Mouse (Mus musculus) CH12.LX (cell line): ENCODE measurements around the gene Ythdf2.

Source experiments
- BHLHE40 ChIP-seq: IDR thresholded peaks from 2 replicates; pipeline ENCODE4 v1.6.1; 2011; ENCODE audit warnings: mild to moderate bottlenecking, low read depth, low read length, improper control_type of control experiment
- CTCF ChIP-seq, 2 experiments: IDR thresholded peaks in 1 of 2; conservative IDR thresholded peaks in 1 of 2; 2 replicates each; pipeline ENCODE4 v1.5.1; 2011 to 2012; ENCODE audit warnings: low read depth in 2 of 2, low read length in 2 of 2, improper control_type of control experiment in 1 of 2, inconsistent platforms in 1 of 2, mild to moderate bottlenecking in 1 of 2, moderate library complexity in 1 of 2
- JUND ChIP-seq: conservative IDR thresholded peaks from 2 replicates; pipeline ENCODE4 v1.6.1; 2011; ENCODE audit warnings: low read depth, low read length, improper control_type of control experiment
- MAX ChIP-seq: IDR thresholded peaks from 2 replicates; pipeline ENCODE4 v1.6.1; 2011; ENCODE audit warnings: low read length, improper control_type of control experiment
- NELFE ChIP-seq: IDR thresholded peaks from 2 replicates; pipeline ENCODE4 v1.6.1; 2011; ENCODE audit warnings: low read depth, low read length, improper control_type of control experiment
- NRF1 ChIP-seq: IDR thresholded peaks from 2 replicates; pipeline ENCODE4 v1.6.1; 2014; ENCODE audit warnings: low read depth, mild to moderate bottlenecking, inconsistent platforms, low read length, improper control_type of control experiment, moderate library complexity
- POLR2A ChIP-seq: IDR thresholded peaks from 2 replicates; pipeline ENCODE4 v1.6.1; 2011; ENCODE audit warnings: low read depth, mild to moderate bottlenecking, improper control_type of control experiment, low read length
- RAD21 ChIP-seq: IDR thresholded peaks from 2 replicates; pipeline ENCODE4 v1.6.1; 2011; ENCODE audit warnings: low read depth, mild to moderate bottlenecking, low read length, improper control_type of control experiment, moderate library complexity
- RCOR1 ChIP-seq: conservative IDR thresholded peaks from 2 replicates; pipeline ENCODE4 v1.6.1; 2012; ENCODE audit warnings: low read depth, mild to moderate bottlenecking, inconsistent platforms, low read length, improper control_type of control experiment
- SMC3 ChIP-seq: IDR thresholded peaks from 2 replicates; pipeline ENCODE4 v1.6.1; 2011; ENCODE audit warnings: low read depth, low read length, improper control_type of control experiment
- USF1 ChIP-seq: IDR thresholded peaks from 2 replicates; pipeline ENCODE4 v1.6.1; 2014; ENCODE audit warnings: low read depth, mild to moderate bottlenecking, inconsistent platforms, low read length, improper control_type of control experiment

GRCm38 (mm10) chr4:132169761-132170160 lies 42.3 kb downstream of the Ythdf2 start:
- TF ChIP-seq SMC3 (no peak), RCOR1 (no peak), CTCF (conservative IDR thresholded peaks at IDR 0.05 in 1 of 2, IDR thresholded peaks at IDR 0.05 in 1 of 2; ENCODE audit: low read depth in 2 of 2, low read length in 2 of 2) (no peak), JUND (no peak), MAX (no peak), POLR2A (no peak), BHLHE40 (no peak), NELFE (no peak), USF1 (no peak), RAD21 (no peak), NRF1 (no peak)
